Mouse (Mus musculus): ENCODE measurements around the gene Mrpl43.

Mrpl43 gene

DNA sequence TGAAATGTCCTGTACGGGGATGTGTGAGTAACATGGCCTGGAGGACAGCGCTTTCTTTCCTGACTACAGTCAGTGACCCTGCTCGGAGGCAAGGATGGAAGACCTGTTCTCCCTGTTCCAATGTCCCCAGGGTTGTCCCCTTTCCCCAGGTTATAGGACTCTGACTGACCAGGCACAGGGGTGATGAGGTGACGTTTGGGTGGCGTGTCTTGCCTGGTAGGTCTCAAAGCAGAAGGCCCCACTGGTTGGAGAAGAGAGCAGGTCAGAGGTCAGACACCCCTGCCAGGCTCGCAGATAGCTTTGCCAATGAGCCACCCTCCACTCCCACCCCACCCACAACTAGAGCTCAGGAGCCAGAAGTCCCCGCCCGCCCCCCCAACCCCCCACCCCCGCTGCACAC is 23.3 kb upstream of the Mrpl43 start:
- no peak for DNase-seq (ENCODE audit: low read depth, low spot score)

DNA sequence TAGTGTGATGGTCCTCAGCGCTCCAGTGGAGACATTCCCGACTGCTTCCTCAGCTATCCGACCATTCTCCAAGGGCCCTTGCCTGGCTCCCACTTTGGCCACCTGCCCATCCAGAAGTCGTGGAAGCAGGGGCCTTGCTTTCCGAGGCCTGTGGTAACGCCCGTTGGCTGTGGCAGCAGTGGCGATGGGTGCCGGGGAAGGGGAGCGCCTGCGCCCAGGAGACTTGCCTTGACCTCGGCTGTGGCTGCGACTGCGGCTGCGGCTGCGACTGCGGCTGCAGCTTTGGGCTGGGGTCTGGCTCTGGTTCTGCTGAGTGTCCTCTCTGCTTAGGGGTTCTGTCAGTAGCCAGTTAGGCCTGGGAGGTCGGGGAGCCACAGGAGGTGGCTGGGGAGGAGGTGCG is 22.5 kb upstream of the Mrpl43 start:
- DNase-seq (ENCODE audit: low read depth, low spot score) = no peak

DNA sequence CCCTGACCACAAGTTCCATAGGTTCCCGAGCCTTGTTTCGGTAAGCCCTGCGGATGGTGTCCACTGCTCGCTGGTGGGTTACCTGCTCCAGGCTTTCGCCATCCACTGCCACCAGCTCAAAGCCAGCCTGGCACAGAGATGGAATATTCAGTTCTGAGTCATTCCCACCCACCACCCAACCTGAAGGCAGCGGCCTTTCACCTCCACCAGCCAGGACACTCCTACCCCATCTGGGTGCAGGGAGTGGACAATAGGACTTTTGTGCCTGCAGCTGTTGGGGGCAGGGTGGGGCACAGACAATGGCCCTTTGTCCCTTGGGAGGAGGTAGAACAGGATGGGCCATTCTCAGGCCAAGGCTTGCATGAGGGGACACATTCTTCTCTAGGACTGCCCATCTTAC is 21.6 kb upstream of the Mrpl43 start:
- DNase-seq (ENCODE audit: low read depth, low spot score) = no peak

DNA sequence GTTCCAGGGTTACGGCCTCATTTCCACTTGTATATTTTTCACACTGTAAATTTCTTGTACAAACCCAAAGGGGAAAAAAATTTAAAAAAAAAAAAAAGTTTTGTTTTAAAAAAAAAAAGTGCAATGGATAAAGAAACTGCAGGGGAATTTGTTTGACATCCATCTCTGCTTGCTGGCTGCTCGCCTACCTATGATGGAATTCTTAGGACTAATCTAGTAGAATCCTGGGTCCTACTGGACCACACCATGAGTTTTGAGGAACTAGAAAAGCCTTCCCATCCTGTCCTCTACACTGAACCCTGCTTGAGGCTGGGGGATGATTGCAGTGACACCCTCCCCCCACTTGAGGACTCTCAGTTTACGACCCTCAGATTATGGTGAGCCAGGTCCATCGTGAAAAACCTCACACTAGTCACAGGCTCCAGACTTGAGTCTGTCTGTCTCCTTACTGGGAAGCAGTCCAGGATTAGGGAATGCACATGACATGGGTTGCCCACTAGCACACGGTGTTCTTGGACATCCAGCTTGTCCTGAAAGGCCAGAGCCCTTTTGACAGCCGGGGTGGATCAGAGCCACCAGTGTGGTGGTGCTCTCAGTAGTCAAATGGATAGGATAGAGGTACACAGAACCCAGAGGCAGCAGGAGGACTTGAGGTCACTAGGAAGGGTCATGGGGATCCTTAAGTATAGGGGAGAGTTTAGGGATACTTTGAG is 20.9 kb upstream of the Mrpl43 start:
- DNase-seq (ENCODE audit: low read depth, low spot score) = no peak

DNA sequence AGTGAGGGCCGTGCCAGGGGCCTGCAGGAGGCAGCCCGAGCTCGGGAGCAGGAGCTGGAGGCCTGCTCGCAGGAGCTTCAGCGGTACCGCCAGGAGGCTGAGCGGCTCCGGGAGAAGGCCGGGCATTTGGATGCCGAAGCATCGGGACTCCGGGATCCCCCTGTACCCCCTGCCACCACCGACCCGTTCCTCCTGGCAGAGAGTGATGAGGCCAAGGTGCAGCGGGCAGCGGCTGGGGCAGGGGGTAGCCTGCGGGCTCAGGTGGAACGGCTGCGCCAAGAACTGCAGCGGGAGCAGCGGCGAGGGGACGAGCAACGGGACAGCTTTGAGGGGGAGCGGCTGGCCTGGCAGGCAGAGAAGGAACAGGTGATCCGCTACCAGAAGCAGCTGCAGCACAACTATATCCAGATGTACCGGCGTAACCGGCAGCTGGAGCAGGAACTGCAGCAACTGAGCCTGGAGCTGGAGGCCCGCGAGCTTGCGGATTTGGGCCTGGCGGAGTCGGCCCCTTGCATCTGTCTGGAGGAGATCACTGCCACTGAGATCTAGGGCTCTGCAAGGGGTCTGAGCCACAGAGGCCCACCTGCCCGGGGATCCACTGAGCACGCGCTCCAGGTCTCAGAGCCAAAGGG is 19.8 kb upstream of the Mrpl43 start:
- no peak for DNase-seq (ENCODE audit: low read depth, low spot score)

DNA sequence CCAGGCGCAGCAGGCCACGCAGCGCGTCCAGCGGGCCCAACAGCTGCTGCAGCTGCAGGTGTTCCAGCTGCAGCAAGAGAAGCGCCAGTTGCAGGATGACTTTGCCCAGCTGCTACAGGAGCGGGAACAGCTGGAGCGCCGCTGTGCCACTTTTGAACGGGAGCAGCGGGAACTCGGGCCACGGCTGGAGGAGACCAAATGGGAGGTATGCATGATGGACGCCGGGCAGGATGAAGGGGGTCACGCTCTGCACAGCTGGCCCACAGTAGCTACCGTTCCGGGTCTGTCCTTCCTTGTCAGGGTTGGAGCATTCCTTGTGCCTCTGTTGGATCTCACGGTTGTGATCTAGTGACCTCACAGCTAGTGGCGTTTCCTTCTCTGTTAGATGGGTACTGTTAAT is 18.5 kb upstream of the Mrpl43 start:
- DNase-seq (ENCODE audit: low read depth, low spot score) = no peak

DNA sequence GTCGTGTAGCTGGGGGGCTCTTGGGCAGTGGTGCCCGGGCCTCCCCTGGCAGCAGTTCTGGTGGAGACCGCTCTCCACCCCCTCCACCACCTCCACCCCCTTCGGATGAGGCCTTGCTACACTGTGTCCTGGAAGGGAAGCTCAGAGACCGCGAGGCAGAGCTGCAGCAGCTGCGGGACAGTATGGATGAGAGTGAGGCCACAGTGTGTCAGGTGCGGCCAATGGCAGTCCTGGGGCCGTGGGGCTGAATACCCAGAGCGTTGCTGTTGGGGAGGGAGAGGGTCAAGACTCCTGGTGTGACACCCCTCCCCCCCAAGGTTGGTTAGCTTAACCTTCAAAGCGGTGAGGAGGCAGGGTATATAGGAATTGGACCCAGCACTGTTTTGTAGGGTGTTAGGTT is 17.8 kb upstream of the Mrpl43 start:
- no peak for DNase-seq (ENCODE audit: low read depth, low spot score)

DNA sequence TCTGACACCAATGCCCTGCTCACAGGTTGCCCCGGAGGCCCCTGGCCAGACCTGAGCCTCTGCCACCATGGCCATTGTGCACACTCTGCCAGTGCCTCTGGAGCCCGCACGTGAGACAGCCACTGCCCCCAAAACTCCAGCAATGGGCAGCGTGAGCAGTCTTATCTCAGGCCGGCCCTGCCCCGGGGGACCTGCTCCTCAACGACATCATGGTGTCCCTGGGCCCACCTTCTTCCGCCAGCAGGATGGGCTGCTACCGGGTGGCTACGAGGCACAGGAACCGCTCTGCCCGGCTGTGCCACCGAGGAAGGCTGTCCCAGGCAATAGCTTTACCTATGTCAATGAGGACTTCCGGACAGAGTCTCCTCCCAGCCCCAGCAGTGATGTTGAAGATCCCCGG is 15.1 kb upstream of the Mrpl43 start:
- DNase-seq (ENCODE audit: low read depth, low spot score) = no peak

DNA sequence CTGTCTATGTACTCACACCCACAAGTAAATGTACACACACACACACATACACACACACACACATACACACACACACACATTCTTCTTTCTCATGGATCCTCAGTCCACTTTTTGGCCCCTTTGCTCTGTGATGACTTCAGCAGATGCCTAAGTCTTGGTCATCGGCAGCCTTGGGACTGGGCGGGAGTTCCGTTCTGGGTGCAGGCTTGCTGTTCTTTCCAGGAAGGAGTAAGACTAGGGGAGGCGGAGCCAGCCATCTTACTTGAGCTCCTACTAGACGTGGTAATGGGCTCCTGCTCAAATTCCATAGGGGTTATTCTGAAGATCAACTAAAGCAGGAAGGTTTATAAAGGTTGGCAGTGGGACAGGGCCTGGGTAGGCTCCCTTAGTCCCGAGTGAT is 14.1 kb upstream of the Mrpl43 start:
- DNase-seq (ENCODE audit: low read depth, low spot score) = no peak

DNA sequence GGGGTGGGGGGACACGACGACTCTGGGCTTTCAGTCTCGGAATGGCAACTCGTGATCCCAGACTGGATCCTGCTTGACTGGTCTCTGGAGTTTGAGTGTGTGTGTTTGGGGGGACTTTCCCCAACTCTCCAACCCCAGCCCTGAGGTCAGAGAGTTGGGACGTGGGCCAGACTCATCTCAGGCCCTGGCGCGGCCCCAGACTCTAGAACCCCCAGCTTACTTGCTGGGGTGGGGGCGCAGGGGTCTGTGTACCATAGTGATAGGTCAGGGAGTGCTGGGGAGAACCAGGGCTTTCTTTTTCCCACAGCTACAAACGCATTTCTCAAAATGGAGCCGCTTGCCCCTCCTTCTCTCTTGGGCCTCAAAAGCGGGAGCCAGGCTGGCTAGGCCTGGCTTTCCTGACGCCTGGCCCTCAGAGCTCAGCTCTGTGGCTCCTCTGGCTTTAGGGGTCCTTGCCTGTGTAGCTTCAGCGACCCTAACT is 12.1 kb upstream of the Mrpl43 start:
- no peak for DNase-seq (ENCODE audit: low read depth, low spot score)

DNA sequence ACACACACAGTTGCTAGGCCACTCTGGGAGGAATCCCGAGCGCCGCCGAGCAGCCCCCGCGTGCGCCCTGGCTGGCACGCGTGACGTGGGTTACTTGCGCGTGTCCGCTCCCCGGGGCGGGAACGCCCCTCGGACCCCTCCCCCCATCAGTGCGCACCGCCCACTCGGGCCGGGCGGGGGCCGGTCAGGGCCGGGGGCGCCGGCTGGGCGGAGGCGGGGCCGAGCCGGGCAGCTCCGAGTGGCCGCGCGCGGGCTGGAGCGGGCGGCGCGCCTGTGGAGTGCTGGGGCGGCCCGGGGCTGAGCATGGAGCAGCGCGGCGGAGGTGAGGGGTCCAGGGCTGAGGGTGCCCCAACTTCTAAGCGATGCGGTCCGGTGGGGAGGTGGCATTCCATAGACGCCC is 11.7 kb upstream of the Mrpl43 start:
- DNase-seq (ENCODE audit: low read depth, low spot score) = no peak

DNA sequence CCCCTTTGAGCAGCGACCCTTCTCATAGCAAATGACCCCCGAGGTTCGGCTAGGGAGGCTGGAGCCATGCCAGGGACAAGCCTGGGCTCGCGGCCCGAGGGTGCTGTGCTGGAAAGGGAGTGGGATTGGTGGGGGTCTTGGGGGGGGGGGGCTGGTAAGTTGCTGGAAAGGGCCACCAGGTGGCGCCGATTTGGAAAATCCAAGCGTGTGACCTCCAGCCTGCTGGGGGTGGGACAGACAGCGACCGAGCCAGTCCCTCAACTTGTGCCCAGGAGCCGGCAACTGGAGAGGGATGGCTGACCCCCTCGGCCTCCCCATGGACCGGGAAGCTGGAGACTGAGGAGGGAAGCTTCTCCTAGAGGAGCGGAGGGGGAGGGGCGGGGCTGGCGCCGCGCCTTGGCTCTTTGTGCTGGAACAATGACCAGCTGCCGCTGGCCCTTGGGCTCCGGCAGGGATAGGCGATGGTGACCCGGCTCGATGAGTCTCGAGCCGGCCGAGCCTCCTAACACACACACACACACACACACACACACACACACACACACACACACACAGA is 11.1 kb upstream of the Mrpl43 start:
- no peak for DNase-seq (ENCODE audit: low read depth, low spot score)

DNA sequence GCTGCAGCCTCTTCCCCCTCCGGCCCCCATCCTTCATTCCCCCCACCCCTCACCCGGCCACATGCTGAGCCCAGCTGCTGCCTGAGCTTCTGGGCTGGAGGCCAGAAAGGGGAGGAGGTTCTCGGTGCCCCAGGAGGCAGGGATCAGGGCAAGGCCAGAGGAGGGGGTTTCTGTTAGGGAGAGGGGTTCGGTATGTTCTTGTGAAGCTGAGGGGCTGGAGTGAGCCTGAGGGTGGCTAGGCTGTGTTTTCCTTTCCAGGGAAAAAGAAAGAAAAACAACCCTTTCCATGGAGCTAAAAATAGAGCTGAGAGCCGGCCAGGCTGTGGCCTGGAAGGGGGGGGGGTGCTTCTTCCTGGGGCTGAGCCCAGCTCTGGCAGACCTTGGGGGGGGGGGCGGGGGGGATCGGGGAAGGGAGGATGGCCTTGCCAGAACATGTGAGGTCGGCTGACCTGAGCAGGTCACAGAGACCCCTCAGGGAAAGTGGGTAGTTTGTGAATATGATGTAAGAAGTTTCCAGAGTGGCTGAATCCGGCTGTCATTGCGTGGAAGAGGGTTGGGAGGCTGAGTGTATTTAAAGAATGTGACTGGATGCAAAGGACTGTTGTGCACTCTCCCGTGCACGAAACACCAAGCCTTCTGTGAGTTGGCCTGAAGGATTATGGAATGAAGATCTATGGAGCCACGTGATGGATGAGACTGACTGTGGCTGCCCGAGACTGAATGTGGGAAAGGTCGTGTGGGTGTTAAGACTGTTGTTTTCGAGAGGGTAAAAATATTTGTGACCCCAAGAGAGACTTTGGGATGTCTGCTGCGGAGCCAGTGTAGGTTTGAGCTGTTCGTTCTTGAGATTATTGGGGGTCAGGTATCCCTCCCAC is 10.3 kb upstream of the Mrpl43 start:
- no peak for DNase-seq (ENCODE audit: low read depth, low spot score)

DNA sequence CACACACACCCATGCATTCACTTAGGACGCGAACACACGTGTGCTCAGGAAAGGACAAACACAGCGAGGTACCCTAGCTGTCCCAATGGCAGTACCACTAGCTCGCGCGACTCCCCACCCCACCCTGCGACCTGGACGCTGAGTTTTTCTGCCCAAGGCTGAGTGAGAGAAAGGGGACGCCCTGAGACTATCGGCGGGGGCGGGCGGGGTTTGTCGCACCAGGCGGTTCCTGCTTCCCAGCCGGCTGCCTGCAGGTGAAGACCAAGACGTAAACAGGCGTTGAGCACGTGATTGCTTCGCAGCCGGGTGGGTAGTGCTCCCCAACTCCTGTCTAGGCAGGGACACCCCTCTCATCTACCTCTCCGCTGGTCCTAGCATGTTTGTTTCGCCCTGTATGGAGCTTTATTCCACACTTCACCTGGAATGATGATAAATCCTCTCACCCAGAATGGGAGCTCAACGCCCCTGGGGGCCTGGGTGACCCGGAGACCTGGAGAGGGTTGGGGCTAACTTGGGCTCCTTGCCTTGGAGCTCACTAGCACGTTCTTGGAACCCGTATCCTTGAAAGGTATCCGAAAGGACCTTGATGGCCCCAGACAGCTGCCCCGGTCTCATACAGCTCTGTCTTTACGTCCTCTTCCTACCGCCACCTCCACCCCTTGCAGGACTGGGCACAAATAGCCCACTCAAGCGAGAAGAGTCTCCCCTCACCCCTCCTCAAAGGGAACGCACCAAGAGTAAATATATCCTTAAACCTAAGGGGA is 9.5 kb upstream of the Mrpl43 start:
- no peak for DNase-seq (ENCODE audit: low read depth, low spot score)

DNA sequence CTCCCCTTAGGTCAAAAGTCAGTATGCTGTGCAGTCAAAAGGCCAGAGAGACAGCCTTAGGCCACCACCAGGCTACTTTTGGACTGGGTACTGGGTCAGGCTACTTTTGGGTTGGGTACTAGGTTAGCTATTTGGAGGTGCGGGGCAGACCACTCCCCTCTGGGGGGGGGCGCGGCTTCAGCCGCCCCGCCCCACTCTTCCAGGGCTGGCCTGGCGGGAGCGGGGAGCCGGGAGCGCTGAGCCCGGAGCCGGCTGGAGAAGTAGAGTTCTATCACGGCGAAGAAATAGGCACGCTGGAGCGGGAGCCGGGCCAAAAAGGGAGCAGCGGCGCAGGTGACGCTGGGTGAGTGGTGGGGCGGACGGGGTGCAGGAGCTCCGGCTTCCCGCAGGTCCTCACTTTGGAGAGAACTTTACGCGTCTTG is 8.8 kb upstream of the Mrpl43 start:
- DNase-seq (ENCODE audit: low read depth, low spot score) = no peak

DNA sequence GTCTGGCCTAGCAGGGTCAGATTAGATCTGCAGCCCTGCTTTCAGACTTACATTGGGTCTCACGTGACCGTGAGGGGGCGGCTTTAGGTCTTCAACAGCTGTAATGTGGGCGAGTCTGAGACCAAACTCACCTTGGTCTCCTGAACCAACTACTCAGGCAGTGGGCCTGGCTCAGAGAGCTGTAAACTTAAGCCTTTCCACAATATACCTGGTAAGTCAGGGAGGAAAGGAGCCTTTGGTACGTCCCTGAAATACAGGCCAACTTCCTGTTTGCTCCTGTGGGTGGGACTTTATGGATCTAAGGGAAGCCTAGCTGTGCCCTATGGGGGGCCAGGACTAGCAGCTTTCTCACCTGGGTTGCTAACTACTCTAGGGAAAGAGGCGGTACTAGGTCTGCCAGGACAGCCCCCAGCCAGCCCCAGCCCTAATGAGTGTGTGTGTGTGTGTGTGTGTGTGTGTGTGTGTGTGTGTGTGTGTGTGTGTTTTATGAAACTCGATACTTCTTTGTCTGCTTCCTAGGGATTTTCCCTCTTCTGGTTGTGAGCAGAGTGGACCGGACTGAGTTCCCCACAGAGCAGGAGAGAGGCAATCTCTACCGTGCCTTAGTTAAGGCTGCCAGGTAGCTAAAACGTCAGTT is 8.2 kb upstream of the Mrpl43 start, which contains the start of gene Lzts2:
Gene Lzts2, plus strand, starts transcription at position 80 of the 637 bp plus-strand sequence.
- no peak for DNase-seq (ENCODE audit: low read depth, low spot score)

DNA sequence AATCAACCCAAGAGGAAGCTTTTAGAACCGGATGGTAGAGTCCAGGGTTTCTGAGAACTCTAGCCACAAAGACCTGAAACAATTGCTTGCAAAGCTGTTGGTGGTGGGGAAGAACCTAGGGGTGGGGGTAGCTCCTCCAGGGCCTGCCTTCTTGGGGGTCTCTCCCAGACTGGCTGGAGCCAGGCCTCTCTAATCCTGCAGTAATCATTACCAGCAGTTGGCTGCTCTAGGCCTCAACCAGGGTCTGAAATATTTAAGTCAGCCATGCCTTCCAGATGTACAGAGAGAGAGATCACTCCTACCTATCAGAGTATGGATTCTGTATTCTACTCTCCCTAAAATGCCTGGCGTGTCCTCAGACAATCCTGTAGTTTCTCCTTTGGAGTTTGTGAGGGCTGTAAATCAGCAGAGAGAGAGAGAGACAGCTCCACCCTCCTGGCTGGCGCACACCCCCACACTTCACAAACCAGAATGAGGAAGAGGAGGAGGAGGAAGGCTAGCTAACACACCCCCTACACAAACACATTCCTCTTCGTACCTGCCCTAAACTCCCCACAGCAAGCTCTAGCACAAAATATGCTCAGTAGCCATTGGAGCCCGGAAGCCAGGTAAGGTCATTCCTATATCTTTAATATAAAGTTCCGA is 7.5 kb upstream of the Mrpl43 start:
- DNase-seq (ENCODE audit: low read depth, low spot score) = no peak

DNA sequence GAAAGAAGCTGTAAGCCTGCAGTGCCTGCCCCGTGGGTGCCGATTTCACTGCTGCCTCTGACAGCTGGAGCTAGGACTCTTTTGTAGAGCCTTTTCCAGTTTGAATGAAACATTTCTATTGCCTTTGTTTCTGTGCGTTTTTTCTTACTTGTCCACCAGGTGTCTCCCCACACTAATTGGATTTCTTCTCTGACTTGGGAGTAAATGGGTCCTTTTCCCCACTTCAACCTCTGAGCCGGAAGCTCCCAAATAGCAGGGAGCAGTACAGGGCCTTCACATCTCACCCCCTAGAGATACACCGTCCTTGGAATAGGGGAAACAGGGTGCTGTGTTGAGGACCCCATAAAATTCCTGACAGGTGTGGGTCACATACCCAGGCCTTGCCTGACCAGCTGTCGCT is 6.4 kb upstream of the Mrpl43 start:
- no peak for DNase-seq (ENCODE audit: low read depth, low spot score)

DNA sequence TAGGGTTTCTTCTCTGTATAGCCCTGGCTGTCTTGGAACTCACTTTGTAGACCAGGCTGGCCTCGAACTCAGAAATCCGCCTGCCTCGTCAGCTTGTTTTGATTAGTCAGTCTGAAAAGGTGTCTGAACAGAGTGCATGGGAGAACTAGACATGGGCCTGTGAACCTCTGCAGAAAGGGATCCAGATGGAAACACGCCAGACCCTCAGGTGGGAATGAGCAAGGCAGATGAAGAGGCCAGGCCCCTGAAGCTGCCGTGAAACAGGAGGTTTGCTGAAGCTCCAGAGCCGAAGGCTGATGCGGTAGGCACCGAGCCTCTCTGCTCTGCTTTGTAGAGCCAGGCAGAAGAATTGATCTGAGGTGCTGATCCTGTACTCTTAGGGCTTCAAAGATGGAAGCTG is 6.0 kb upstream of the Mrpl43 start:
- DNase-seq (ENCODE audit: low read depth, low spot score) = no peak

DNA sequence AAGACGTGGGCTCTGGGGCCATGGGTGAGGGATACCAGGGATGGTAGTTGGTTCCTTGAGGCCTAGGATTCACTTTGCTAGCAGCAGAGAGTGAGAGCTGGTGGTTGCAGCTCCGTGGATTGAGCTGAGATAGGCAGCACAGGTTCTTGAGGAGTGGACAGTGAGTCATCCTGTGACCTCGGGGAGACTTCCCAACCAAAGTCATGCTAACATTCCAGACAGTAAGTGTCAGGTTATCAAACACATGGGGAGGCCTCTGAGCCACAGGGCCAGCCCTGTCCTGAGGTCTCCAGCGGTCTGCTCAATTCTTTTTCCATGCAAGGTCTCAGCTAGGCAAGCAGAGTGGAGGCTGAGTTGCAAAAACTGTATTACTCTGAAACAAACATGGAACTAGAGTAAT is 4.4 kb upstream of the Mrpl43 start:
- no peak for DNase-seq (ENCODE audit: low read depth, low spot score)
